Mouse (Mus musculus): Measurements from ENCODE around the gene Sox13. TPM values are rescaled to one million over a fixed set of nuclear protein-coding genes. Genes with fewer than 3 reads are reported as not detected.

Gene Sox13
- 5.2 and 5.6 TPM in 2 replicates for polyA plus RNA-seq (2015; fragmentation: Nextera tagmentation; extraction: Ambion mirVana)

- peak within 1 kb of the TSS; percentile 86 for H3K9ac ChIP-seq (ENCODE audit: low read length)
- under 1% methylated on average over 125 of the region's 128 CpGs for WGBS
- no peaks in the 10 kb centered on the region for H3K9me3 ChIP-seq (replicated peaks; ENCODE audit: control insufficient read depth, low read length)
- peaks cover 26% of the 10 kb centered on the region for H3K4me1 ChIP-seq (ENCODE audit: control insufficient read depth, insufficient read depth, low read length)
- H3K27me3 ChIP-seq (ENCODE audit: control insufficient read depth, insufficient read depth, low read length), result no peaks in the 10 kb centered on the region
- peak; percentile 79 for ATAC-seq (ENCODE audit: insufficient read depth, low FRiP score)
- H3K36me3 ChIP-seq (ENCODE audit: control insufficient read depth, insufficient read depth, low read length), result no peaks in the 10 kb centered on the region
- peak within 1 kb of the TSS; percentile 85 for H3K4me2 ChIP-seq (ENCODE audit: low read depth, low read length)
- H3K27ac ChIP-seq (ENCODE audit: low read length), result peak within 1 kb of the TSS; percentile 93
- H3K4me3 ChIP-seq (replicated peaks; ENCODE audit: low read length), result peak within 1 kb of the TSS; percentile 52
Measured at GRCm38 (mm10) chr1:133423543-133424480, at the start of gene Sox13. TSS of gene Sox13 (minus strand) at chr1:133424377.

GRCm38 (mm10) chr1:133471556-133471955 is 47.4 kb upstream of the Sox13 start:
- Histone ChIP-seq H3K36me3 (ENCODE audit: control insufficient read depth, insufficient read depth, low read length) (no peaks in the 10 kb centered on the region), H3K4me1 (ENCODE audit: control insufficient read depth, insufficient read depth, low read length) (peaks cover 8% of the 10 kb centered on the region), H3K9me3 (replicated peaks; ENCODE audit: control insufficient read depth, low read length) (no peaks in the 10 kb centered on the region), H3K4me3 (replicated peaks; ENCODE audit: low read length) (no peak overlapping the region), H3K4me2 (ENCODE audit: low read depth, low read length) (no peak overlapping the region), H3K27me3 (ENCODE audit: control insufficient read depth, insufficient read depth, low read length) (no peaks in the 10 kb centered on the region), H3K27ac (ENCODE audit: low read length) (peak overlapping the region; percentile 69), H3K9ac (ENCODE audit: low read length) (no peak overlapping the region)
- no peak for ATAC-seq (ENCODE audit: insufficient read depth, low FRiP score)
- 24% methylated on average over 2 of the region's 2 CpGs for WGBS

GRCm38 (mm10) chr1:133471086-133471485 is 46.9 kb upstream of the Sox13 start:
- Histone ChIP-seq H3K4me3 (replicated peaks; ENCODE audit: low read length) (no peak overlapping the region), H3K4me1 (ENCODE audit: control insufficient read depth, insufficient read depth, low read length) (peaks cover 8% of the 10 kb centered on the region), H3K9me3 (replicated peaks; ENCODE audit: control insufficient read depth, low read length) (no peaks in the 10 kb centered on the region), H3K27me3 (ENCODE audit: control insufficient read depth, insufficient read depth, low read length) (no peaks in the 10 kb centered on the region), H3K36me3 (ENCODE audit: control insufficient read depth, insufficient read depth, low read length) (no peaks in the 10 kb centered on the region), H3K27ac (ENCODE audit: low read length) (peak overlapping the region; percentile 84), H3K4me2 (ENCODE audit: low read depth, low read length) (no peak overlapping the region), H3K9ac (ENCODE audit: low read length) (no peak overlapping the region)
- peak; percentile 83 for ATAC-seq (ENCODE audit: insufficient read depth, low FRiP score)
- WGBS, result 45% methylated on average over 7 of the region's 7 CpGs

GRCm38 (mm10) chr1:133470242-133471025 is 46.3 kb upstream of the Sox13 start:
- peak overlapping the region; percentile 84 for H3K27ac ChIP-seq (ENCODE audit: low read length)
- 0 out of 2 replicates have a peak overlapping the region, but pooled peaks have one; percentile 35 for H3K9ac ChIP-seq (ENCODE audit: low read length)
- H3K4me2 ChIP-seq (ENCODE audit: low read depth, low read length), result no peak overlapping the region
- no peaks in the 10 kb centered on the region for H3K36me3 ChIP-seq (ENCODE audit: control insufficient read depth, insufficient read depth, low read length)
- peaks cover 8% of the 10 kb centered on the region for H3K4me1 ChIP-seq (ENCODE audit: control insufficient read depth, insufficient read depth, low read length)
- 55% methylated on average over 10 of the region's 10 CpGs for WGBS
- ATAC-seq (ENCODE audit: insufficient read depth, low FRiP score), result peak; percentile 48; the same call in 1 of the 2 replicates
- H3K4me3 ChIP-seq (replicated peaks; ENCODE audit: low read length), result no peak overlapping the region
- H3K9me3 ChIP-seq (replicated peaks; ENCODE audit: control insufficient read depth, low read length), result no peaks in the 10 kb centered on the region
- H3K27me3 ChIP-seq (ENCODE audit: control insufficient read depth, insufficient read depth, low read length), result no peaks in the 10 kb centered on the region

- Histone ChIP-seq H3K4me2 (ENCODE audit: low read depth, low read length) (no peak overlapping the region), H3K27ac (ENCODE audit: low read length) (no peak overlapping the region; the same call in 1 of the 2 replicates), H3K4me1 (ENCODE audit: control insufficient read depth, insufficient read depth, low read length) (peaks cover 8% of the 10 kb centered on the region), H3K36me3 (ENCODE audit: control insufficient read depth, insufficient read depth, low read length) (no peaks in the 10 kb centered on the region), H3K27me3 (ENCODE audit: control insufficient read depth, insufficient read depth, low read length) (no peaks in the 10 kb centered on the region), H3K9me3 (replicated peaks; ENCODE audit: control insufficient read depth, low read length) (no peaks in the 10 kb centered on the region), H3K9ac (ENCODE audit: low read length) (no peak overlapping the region), H3K4me3 (replicated peaks; ENCODE audit: low read length) (no peak overlapping the region)
- 51% methylated on average over 4 of the region's 4 CpGs for WGBS
- ATAC-seq (ENCODE audit: insufficient read depth, low FRiP score), result no peak
Measured at GRCm38 (mm10) chr1:133469213-133469612, 45.0 kb upstream of the Sox13 start.

GRCm38 (mm10) chr1:133468751-133469150 is 44.6 kb upstream of the Sox13 start:
- Histone ChIP-seq H3K4me3 (replicated peaks; ENCODE audit: low read length) (no peak overlapping the region), H3K9me3 (replicated peaks; ENCODE audit: control insufficient read depth, low read length) (no peaks in the 10 kb centered on the region), H3K4me1 (ENCODE audit: control insufficient read depth, insufficient read depth, low read length) (peaks cover 8% of the 10 kb centered on the region), H3K27ac (ENCODE audit: low read length) (no peak overlapping the region), H3K9ac (ENCODE audit: low read length) (no peak overlapping the region), H3K27me3 (ENCODE audit: control insufficient read depth, insufficient read depth, low read length) (no peaks in the 10 kb centered on the region), H3K4me2 (ENCODE audit: low read depth, low read length) (no peak overlapping the region), H3K36me3 (ENCODE audit: control insufficient read depth, insufficient read depth, low read length) (no peaks in the 10 kb centered on the region)
- ATAC-seq (ENCODE audit: insufficient read depth, low FRiP score), result no peak
- WGBS, result 36% methylated on average over 6 of the region's 6 CpGs

GRCm38 (mm10) chr1:133467905-133468304 is 43.7 kb upstream of the Sox13 start:
- Histone ChIP-seq H3K9me3 (replicated peaks; ENCODE audit: control insufficient read depth, low read length) (no peaks in the 10 kb centered on the region), H3K36me3 (ENCODE audit: control insufficient read depth, insufficient read depth, low read length) (no peaks in the 10 kb centered on the region), H3K4me2 (ENCODE audit: low read depth, low read length) (no peak overlapping the region), H3K9ac (ENCODE audit: low read length) (no peak overlapping the region; the same call in 1 of the 2 replicates), H3K4me3 (replicated peaks; ENCODE audit: low read length) (no peak overlapping the region), H3K4me1 (ENCODE audit: control insufficient read depth, insufficient read depth, low read length) (peaks cover 8% of the 10 kb centered on the region), H3K27me3 (ENCODE audit: control insufficient read depth, insufficient read depth, low read length) (no peaks in the 10 kb centered on the region), H3K27ac (ENCODE audit: low read length) (no peak overlapping the region)
- whole genome bisulfite sequencing, result 79% methylated on average over 8 of the region's 8 CpGs
- ATAC-seq (ENCODE audit: insufficient read depth, low FRiP score), result no peak

- Histone ChIP-seq H3K9ac (ENCODE audit: low read length) (no peak overlapping the region), H3K27ac (ENCODE audit: low read length) (no peak overlapping the region), H3K4me2 (ENCODE audit: low read depth, low read length) (no peak overlapping the region), H3K4me3 (replicated peaks; ENCODE audit: low read length) (no peak overlapping the region), H3K4me1 (ENCODE audit: control insufficient read depth, insufficient read depth, low read length) (no peaks in the 10 kb centered on the region), H3K36me3 (ENCODE audit: control insufficient read depth, insufficient read depth, low read length) (no peaks in the 10 kb centered on the region), H3K9me3 (replicated peaks; ENCODE audit: control insufficient read depth, low read length) (no peaks in the 10 kb centered on the region), H3K27me3 (ENCODE audit: control insufficient read depth, insufficient read depth, low read length) (no peaks in the 10 kb centered on the region)
- WGBS, result 52% methylated on average over 5 of the region's 5 CpGs
- ATAC-seq (ENCODE audit: insufficient read depth, low FRiP score), result peak; percentile 45; the same call in 1 of the 2 replicates
Measured at GRCm38 (mm10) chr1:133463138-133463537, 39.0 kb upstream of the Sox13 start.

GRCm38 (mm10) chr1:133460996-133461395 is 36.8 kb upstream of the Sox13 start:
- Histone ChIP-seq H3K9ac (ENCODE audit: low read length) (no peak overlapping the region), H3K4me2 (ENCODE audit: low read depth, low read length) (no peak overlapping the region), H3K9me3 (replicated peaks; ENCODE audit: control insufficient read depth, low read length) (no peaks in the 10 kb centered on the region), H3K27me3 (ENCODE audit: control insufficient read depth, insufficient read depth, low read length) (no peaks in the 10 kb centered on the region), H3K36me3 (ENCODE audit: control insufficient read depth, insufficient read depth, low read length) (no peaks in the 10 kb centered on the region), H3K4me3 (replicated peaks; ENCODE audit: low read length) (no peak overlapping the region), H3K27ac (ENCODE audit: low read length) (no peak overlapping the region), H3K4me1 (ENCODE audit: control insufficient read depth, insufficient read depth, low read length) (no peaks in the 10 kb centered on the region)
- ATAC-seq (ENCODE audit: insufficient read depth, low FRiP score), result no peak

Measured in stomach, embryonic 16.5 days (tissue).